Mouse (Mus musculus): ENCODE measurements at regions not wholly inside any gene's neighbourhood (a gene's known extent, or its start where the extent isn't known, plus 50 kb on each side); places are given as distances from the start of the nearest gene placed in this dataset.
A peak's percentile ranks its signal among the peaks of the same experiment; 100 is the strongest.

DNA sequence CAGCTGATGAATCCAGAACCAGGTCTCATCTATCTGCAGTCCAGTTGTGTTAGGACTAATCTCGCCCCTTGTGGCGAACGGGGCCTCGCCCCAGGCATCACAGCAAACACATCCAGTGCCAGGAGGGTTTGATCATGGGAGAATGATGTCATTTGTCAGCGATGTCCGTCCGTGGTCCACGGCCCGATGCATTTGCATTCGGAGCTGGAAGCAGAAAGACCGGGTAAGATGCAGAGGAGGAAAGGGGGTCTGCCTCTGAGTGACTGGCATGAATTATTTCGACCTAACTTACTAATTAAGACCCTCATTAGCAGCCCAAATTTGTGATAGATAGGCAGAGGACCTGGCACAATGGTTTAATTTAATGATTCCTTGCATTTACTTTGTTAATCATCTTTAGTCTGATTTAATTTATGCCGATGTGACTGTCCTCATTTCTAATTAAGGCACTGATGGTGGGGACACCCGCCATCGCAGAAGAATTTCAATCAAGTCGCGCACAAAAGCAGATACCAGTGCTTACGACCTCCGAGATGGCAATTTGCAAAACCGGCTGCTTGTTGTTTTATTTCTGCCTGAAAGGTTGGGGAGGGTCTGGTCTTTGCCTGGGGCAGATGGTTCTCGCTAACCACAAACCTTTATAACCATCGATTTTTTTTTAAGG lies 141.9 kb downstream of the Cryba4 start:
- no peak for DNase-seq

GRCm38 (mm10) chr5:112120766-112121165 lies 131.6 kb downstream of the Cryba4 start:
- DNase-seq: no peak

GRCm38 (mm10) chr5:112121554-112121953 lies 130.8 kb downstream of the Cryba4 start:
- DNase-seq: peak in 1 of 2 experiments; percentile 35

- no peak for DNase-seq
Measured at GRCm38 (mm10) chr5:112122581-112122980, 129.7 kb downstream of the Cryba4 start.

DNA sequence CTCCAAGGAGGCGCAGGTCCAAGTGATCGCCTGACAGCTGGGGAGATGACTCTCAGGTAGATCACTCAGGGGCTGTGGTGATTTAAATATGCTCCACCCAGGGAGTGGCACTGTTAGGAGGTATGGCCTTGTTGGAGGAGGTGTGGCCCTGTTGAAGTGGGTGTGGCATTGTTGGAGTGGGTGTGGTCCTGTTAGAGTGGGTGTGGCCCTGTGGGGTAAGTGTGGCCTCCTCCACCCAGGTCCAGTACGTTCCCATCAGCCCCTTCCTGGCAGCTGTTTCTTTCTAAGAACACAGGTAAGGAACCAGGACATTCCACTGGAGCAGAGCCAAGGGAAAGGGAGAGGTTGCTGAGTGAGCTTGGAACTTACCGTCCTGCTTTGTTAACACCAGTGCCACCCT lies 125.1 kb downstream of the Cryba4 start:
- no peak for DNase-seq

GRCm38 (mm10) chr5:112132746-112133145 lies 119.6 kb downstream of the Cryba4 start:
- peak; percentile 21 to 34 for DNase-seq

DNA sequence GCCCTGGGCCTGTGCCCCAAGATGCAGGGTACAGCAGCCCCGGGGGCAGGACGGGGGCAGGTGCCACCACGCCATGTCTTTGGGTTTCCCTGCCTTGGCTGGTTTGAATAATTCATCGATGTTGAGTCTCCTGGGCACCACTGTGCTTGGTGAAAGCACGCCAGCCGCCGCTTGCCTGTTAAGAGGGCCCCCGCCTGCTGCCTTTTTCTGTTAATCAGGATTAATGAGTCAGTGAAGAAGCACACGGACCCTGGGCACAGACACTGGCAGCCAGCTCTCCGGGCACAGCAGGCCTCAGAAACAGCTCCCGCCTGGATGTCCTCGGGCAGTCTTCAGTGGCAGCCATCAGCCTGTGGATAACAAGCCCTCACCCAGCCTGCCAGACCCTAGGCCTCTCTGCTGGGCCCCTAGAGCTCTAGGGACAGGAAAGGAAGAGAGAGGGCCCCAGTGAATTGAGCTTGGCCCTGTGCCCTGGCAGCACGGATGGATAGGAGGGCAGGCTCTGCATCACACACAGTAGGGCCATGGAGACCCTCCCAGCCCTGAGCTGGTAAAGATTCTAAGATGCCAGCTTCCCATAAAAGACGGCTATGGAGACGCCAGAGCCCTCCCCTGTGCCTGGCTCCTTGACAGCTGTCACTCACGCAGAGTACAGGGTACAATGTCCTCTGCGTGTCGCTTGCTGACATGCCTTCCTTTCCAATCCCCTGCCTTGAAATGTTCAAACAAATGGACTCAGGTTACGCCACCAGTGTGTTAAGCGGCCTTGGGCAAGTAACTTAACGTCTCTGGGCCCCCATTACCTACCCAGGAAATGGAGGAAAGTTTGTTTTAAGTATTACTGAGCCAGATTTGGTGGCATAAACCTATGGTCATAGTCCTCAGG lies 118.4 kb downstream of the Cryba4 start:
- DNase-seq: peak; percentile 12 to 35

- no peak for DNase-seq
Measured at GRCm38 (mm10) chr5:112136646-112137045, 115.7 kb downstream of the Cryba4 start.

DNA sequence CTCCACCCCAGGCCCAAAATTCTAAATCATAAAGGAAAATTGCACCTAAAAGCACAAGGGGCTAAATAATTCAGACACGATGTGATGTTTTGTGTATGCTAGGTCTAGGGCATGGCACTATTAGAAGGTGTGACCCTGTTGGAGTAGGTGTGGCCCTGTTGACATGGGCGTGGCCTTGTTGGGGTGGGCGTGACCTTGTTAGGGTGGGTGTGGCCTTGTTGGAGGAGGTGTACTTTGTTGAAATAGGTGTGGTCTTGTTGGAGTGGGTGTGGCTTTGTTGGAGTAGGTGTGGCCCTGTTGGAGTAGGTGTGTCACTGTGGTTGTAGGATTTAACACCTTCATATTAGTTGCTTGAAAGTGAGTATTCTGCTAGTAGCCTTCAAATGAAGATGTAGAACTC lies 114.1 kb downstream of the Cryba4 start:
- DNase-seq: no peak

DNA sequence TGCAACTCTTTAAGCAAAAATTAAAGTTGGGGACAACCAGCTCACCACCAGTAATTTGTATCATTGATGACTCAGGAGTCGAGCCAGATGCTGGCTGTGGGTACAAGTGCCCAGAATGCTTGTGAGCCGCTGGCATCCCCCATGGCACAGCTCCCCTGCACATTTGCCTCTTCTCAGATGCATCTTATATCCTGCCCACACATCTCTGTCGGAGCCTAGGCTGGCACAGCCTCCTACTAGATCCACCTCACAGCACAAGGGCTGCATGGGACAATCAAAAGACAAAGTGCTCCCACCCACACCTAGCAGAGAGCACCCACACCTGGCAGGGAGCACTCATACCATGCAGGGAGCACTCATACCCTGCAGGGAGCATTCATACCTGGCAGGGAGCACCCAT lies 109.6 kb downstream of the Cryba4 start:
- DNase-seq: no peak

- DNase-seq: no peak
Measured at GRCm38 (mm10) chr5:112143993-112144621, 108.2 kb downstream of the Cryba4 start.

DNA sequence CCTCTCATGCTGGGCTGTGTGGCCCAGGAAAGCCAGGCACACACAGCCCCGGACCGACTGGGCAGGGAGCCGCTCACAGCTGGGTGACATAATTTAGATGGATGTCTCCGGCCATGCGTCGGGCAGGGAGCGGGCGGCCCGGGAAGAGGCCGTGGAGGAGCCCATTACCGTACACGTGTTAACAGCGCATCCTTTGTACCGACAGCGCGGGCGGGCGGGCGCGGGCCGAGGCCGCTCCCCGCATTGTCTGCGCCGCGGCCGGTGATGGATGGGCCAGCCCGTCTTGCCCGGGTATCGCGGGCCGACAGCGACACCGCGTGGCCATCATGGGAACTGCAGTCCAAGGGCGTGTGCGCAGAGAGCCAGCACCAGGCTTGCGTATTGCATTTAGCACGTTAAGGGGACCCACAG lies 98.6 kb downstream of the Cryba4 start:
- DNase-seq: peak; percentile 90 to 92

DNA sequence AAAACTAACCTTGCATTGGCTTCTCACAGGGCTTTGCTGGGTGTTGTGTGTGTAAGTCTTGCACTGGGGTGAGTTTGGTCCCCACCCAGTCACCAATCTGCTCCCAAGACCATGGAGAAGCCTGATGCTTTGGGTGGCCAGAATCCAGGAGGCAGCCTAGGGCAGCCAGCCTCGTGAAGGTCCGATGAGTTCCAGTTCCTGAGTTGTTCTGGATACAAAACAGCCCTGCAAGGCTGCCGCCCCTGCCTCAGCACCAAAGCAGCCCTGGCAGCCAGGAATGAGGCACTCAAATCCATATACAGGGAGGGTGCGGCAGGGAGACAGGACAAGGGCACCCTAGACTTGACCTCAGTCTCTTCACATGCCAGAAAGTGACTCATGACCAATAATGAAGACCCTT lies 97.7 kb downstream of the Cryba4 start:
- DNase-seq: no peak

DNA sequence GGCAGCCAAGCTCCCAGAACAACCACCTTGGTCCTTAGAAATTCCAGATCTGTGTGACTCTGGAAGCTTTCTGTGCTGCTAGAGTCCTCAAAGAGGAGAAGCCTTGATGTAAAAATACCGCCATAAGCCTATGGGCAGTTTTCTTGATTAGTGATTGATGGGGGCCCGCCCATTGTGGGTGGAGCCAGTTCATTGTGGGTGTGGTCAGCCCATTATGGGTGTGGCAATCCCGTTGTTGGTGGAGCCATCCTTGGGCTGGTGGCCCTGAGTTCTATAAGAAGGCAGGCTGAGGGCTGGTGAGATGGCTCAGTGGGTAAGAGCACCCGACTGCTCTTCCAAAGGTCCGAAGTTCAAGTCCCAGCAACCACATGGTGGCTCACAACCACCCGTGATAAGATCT lies 97.3 kb downstream of the Cryba4 start:
- no peak for DNase-seq

- no peak for DNase-seq
Measured at GRCm38 (mm10) chr5:112156005-112156404, 96.3 kb downstream of the Cryba4 start.

DNA sequence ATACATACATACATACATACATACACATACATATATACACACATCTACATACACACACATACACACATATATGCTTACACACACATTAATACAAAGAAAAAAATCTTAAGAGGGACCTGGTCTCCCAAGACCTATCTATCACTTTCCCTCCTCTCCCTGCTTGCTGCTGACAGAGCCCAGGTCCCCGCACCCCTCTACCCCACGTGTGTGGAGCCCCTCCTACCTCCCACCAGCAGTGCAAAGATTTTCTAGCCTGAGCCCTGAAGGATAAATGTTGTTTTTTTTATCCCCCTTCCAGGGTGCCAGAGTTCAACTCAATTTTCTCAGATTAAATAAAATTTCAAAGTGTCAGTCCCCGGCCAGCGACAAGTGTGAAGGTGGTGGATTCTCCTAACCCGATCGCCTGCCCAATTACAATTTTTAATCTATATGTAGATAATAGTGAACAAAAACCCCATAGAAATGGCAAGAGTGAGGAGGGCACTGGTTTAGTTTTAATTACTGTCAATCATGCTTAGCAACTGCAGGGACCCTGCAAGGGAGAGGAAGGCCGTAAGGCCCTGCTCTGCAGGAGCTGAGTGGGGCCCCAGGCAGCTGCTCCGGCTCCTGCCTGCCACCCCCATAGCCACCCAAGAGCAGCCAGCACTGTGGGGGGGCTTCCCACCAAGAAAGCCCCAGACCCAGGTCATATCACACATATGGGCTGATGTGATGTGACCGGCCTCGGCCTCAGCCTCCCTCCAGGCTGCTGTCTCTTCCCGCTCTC lies 85.7 kb downstream of the Cryba4 start:
- DNase-seq: no peak

GRCm38 (mm10) chr5:112167790-112168189 lies 84.5 kb downstream of the Cryba4 start:
- DNase-seq: no peak

- DNase-seq: no peak
Measured at GRCm38 (mm10) chr5:112171325-112171724, 81.0 kb downstream of the Cryba4 start.

- DNase-seq: peak; percentile 31 to 48
Measured at GRCm38 (mm10) chr5:112179213-112180057, 72.9 kb downstream of the Cryba4 start.

GRCm38 (mm10) chr5:112182775-112183174 lies 69.5 kb downstream of the Cryba4 start:
- peak in 1 of 2 experiments; percentile 33 for DNase-seq

DNA sequence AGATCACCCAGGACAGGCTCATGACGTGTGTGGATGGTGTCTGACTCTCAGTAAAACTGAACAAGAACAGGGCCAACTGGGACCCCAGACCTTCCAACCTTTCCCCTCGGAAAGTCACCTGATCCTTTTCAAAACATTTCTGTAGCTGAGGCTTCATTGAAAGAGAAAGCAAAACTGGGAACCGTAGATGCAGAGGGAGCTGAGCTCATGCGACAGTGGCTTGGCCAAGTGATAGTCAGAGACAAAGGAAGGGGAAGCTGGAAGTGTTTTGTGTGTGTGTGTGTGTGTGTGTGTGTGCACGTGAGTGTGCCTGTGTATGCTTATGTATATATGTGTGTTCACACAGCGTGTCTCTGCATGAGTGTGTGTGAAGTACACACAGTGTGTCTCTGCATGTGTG lies 56.7 kb downstream of the Cryba4 start:
- no peak for DNase-seq
